Mouse (Mus musculus) fibroblast of lung, adult 2 months (primary cell): ENCODE results near the gene Aadat.
A peak's percentile ranks its signal among the peaks of the same experiment; 100 is the strongest.
"Not testable (repeated sequence)": the region's sequence is repeated elsewhere in the genome, so short reads cannot be mapped to it uniquely, and the experiment has no call there.

ENCODE experiments used
- DNase-seq: peaks from one replicate; pipeline ENCODE4 v3.0.0-alpha.2; 2011; ENCODE audit warnings: low read depth

The Aadat gene

GRCm38 (mm10) chr8:60505653-60506521 lies at the start of gene Aadat:
Gene Aadat (plus strand): TSS chr8:60505932.
- DNase-seq, result peak; percentile 15

- DNase-seq, result peak; percentile 3
These were observed 38.9 kb upstream of the Aadat start for GRCm38 (mm10) chr8:60466686-60467335.

- no peak for DNase-seq
These were observed 15.6 kb upstream of the Aadat start for GRCm38 (mm10) chr8:60490147-60490546.

- no peak for DNase-seq
These were observed 13.9 kb upstream of the Aadat start for GRCm38 (mm10) chr8:60491871-60492270.

GRCm38 (mm10) chr8:60492471-60492870 lies 13.3 kb upstream of the Aadat start:
- DNase-seq, result no peak

GRCm38 (mm10) chr8:60494606-60495005 lies 11.1 kb upstream of the Aadat start:
- DNase-seq, result no peak

GRCm38 (mm10) chr8:60495046-60495445 lies 10.7 kb upstream of the Aadat start:
- DNase-seq, result not testable (repeated sequence)

GRCm38 (mm10) chr8:60503098-60503497 lies 2.6 kb upstream of the Aadat start, which contains the start of gene Gm10283:
Gene Gm10283 (minus strand): TSS chr8:60503198.
- no peak for DNase-seq

GRCm38 (mm10) chr8:60518286-60518685 lies 12.6 kb downstream of the Aadat start:
- DNase-seq, result no peak

- no peak for DNase-seq
These were observed 29.2 kb downstream of the Aadat start for GRCm38 (mm10) chr8:60534945-60535344.

- no peak for DNase-seq
These were observed 61.1 kb downstream of the Aadat start for GRCm38 (mm10) chr8:60566783-60567182.

- no peak for DNase-seq
These were observed 71.5 kb downstream of the Aadat start for GRCm38 (mm10) chr8:60577231-60577630.

GRCm38 (mm10) chr8:60583369-60583768 lies 77.6 kb downstream of the Aadat start:
- no peak for DNase-seq

GRCm38 (mm10) chr8:60591352-60592105 lies 85.8 kb downstream of the Aadat start:
- not testable (repeated sequence) for DNase-seq

- no peak for DNase-seq
These were observed 89.0 kb downstream of the Aadat start for GRCm38 (mm10) chr8:60594761-60595160.
